Mouse (Mus musculus) urinary bladder, postnatal 25 days (tissue): ENCODE data around the gene Btbd11.

Source experiments
- DNase-seq: peaks from one replicate; pipeline ENCODE4 v3.0.0; 2022; ENCODE audit warnings: low spot score

Btbd11 gene

DNA sequence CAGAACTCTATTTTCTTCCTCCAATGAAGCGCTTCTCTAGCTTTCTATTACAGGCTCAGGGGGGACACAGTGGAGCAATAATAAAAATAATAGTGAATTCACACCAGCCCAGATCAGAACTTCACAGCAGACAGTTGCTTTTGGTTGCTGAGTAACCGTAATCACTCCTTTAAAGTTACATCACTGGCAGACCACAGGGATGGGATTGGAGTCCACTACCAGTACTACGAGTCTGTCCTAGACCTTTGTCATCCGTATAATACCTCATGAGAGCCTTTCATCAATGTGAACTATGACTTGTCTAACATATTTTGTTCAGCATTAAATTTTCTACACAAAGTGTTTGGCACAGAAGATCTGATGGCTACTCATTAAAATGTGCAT lies 35.0 kb downstream of the Btbd11 start:
- DNase-seq, result no peak

DNA sequence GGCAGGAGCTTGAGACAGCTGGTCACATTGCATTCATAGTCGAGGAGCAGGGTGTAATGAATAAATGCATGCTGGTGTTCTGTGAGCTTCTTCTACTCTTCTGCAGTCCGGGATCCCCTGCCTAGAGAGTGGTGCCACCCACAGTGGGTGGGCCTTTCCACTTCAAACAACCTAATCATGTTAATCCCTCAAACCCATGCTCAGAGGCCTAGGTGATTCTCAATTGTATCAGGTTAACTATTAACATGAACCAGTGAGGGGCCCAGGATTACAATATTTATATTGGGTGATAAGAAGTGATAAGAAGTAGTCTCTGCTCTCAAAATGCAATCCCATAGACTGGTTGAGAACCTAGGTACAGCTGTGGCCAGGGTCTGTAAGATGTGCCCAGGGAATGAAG lies 39.1 kb downstream of the Btbd11 start:
- DNase-seq, result no peak

DNA sequence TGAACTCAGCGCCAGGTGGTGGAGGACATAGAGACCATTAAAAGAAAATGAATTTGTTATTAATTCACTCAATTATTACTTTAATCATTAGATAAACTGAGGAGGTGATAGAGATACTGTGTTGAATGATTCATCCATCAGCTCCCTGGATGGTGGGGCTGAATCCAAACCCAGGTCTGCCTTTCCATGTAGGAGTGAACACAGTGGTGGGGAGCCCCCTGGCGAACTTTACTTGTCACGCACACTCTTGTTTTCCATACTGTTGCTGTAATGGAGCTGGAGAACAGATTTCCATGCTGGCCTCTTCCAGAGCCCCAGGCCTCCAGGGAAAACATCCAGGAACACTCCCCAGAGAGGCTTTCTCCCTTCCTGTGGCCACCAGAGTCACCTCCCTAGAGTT lies 50.6 kb downstream of the Btbd11 start:
- no peak for DNase-seq

DNA sequence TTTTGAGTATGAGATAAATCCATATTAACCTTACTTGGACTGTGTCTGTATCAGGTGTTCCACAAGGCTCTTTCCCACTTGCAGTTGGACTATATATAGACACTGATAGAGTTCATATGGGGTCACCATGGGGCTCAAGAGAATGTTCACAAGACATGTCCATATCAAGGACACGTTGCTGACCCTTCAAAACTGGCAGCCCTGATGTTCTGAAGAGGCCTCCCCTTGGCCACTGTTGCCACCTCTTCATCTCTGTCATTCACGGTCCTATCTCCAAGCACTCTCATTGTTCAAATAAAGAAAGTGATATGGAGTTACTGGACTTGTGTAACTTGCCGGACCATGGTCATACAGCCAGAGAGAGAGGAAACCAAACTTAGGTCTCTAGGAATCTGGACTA lies 56.8 kb downstream of the Btbd11 start:
- DNase-seq, result no peak

DNA sequence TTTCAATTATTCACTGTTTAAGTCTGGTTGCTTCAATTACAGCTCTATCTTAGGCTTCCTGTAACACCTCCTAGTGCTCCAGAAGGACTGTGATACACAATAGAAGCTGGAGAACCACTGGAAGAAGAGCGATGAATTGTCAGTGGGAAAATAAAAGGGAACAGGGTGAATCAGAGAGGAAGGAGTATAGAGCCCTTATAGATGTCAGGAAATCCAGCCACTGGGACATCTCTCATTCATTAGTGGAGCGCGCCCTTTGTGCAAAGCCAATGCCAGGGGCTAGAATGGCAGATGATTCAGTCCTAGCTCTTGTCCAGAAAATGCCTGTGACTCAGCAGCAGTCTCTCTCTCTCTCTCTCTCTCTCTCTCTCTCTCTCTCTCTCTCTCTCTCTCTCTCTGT lies 59.3 kb downstream of the Btbd11 start:
- no peak for DNase-seq

DNA sequence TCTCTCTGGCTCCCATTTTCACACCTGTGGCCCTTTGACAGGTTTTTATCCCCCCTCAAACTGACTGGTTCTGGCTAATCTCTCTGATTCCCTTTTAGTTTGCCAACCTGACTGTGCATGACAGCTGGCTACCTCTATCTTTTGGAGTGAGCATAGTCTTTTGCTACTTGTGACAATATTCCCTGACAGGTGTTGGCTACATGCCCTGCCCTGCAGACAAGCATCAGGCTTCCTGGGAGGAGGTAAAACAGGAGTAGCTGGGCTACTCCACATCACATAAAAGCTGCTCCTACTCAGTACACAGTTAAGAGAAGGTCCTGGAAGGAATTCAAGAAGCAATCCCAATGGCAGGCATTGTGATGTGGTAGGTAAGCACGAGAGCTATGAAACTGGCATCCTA lies 60.1 kb downstream of the Btbd11 start:
- no peak for DNase-seq

DNA sequence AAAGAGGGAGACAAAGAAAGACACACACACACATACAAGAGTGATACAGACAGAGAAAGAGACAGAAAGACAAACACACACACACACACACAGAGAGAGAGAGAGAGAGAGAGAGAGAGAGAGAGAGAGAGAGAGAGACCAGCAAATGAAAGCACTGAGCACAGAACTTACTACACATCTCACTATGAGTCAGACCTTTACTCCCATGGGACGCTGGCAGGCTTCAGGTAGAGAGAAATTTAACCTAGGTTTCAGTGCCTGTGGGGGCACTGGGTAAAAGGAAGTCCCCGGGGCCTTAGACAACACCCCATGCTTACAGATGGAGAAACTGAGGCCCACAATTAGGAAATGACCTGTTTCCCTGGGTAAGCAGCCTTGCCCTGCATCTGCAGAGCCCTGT lies 61.3 kb downstream of the Btbd11 start:
- DNase-seq, result no peak

DNA sequence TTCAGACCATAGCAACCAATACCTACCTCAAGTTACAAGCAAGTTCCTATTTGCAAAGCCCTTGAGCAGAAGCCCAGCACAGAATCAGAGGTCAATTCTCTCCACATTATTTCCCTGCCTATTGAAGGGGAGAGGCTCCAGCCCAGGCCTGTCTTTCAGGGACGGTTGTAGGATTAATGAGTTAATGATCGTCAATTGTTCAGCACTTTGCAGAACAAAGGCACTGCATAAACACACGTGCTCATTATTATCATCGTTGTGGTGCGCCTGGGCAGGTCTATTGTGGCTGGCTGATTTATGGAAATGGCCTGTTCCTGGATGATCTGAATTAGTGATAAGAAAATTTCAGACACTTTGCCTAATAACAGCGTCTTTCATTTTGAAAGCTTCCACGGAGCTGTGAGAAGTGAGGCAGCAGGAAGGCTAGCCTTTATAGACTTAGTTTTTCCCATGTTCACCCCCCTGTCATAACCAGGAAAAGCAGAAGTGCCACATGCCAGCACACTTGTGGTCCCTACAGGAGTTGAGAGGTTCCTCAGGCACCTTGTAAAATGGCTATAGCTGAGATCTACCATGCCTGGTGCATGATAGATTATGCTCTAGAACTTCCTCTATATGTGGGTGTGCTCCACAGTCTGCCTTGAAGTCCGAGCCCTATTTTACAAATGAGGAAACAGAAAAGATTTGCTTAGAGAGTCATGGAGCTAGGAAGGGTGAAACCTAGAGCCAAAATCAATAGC lies 65.2 kb downstream of the Btbd11 start:
- DNase-seq, result no peak

DNA sequence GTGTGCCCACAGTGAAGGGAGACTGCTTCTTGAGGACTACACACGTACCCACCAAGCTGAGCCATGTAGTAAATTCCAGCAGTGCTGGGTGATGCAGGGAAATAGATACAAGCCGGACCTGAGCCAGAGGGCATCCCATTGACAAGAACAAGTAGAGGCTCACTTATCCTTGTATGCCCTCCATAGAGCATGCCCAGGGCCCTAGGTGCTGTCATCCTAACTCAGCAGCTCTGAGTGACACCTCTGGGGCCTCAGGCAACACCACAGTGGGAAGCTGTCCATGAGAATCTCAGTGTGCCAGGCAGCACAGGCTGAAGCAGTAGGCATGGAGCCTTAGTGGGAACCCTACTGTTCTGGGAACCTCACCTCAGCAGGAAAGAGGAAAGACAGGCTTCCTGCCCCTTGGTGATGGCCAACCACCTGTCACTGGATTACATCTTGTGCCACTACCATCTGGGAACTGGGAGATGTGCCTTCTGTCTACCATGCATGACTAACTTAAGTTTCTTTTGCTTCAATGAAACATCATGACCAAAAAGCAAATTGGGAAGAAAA lies 66.7 kb downstream of the Btbd11 start:
- DNase-seq, result no peak

DNA sequence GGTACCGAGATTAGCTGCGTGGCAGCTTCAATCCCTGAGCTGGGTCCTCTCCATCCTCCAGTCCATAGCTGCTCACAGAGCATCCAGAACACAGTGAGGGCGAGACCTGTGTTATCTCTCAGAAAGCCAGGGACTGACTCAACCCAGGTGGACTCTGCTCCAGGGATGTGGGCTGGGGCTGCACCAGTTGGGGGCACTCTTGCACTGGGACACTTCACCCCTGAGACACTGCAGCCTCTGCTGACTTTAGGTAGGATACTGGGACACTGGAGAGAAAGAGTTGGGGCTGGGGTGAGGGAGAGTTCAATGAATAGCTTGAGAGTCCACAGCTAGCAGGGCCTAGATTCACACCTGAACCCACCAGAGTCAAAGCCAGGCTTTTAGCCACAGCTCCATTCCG lies 69.4 kb downstream of the Btbd11 start:
- no peak for DNase-seq

DNA sequence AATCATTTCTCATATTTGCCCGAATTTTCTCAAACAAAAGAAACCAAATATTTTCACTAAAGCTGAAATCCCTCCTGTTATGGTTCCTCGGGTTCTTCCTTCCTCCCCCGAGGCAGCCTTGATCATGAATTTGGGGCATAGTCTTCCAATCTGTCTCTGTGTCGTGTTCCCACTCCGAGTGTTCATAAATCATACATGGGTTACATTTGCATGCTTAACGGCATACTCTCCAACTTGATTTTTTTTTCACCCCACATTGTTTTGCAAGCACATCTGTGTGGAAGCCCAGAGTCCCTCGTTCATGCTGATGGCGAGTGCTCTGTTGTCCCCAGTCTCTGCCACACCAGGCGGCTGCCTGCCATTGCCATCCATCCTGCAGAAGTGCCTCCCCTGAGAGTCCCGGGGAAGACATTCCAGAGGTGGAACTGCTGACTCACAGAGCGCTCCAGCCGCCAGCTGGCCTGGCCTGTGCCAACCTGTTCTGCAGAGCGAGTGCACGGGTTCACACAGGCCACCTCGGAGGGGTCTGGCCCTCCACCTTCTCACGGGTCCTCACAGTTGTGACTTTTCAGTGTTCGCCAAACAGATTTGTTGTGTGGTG lies 72.2 kb downstream of the Btbd11 start:
- DNase-seq, result peak; percentile 43

DNA sequence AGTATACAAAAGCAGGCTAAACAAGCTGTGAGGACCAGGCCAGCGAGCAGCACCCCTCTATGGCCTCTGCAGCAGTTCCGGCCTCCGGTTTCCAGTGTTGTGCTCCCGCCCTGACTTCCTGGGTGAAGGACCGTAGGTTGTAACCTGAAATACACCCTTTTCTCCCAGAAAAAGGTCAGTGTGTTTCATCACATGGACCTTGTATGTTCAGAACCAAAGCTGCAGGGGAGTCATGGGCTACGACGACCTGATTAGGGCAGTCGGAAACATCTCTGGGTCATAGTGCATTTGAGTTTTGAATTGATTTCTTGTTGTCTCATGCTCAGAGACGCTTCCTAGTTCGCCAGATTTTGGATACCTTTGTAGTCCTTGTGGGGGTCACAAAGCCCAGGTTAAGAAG lies 74.1 kb downstream of the Btbd11 start:
- no peak for DNase-seq

DNA sequence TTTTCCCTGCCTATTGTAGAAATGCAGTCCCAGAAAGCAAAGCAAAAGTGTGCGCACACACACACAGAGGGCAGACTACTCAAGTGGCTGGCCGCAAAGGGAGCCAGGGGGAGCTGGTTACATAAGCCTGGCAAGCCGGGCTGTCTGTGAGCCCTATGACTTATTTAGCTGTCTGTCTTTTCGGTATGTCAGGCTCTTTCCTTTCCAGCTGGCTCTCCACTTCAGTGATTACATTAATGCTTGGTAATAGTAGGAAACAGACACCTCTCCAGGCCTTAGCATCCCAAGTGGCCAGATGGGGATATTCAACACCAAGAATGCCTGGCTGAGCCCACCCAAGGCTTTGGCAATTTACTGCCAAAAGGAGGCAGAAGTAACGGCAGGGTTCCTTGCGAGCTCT lies 77.5 kb downstream of the Btbd11 start:
- no peak for DNase-seq

DNA sequence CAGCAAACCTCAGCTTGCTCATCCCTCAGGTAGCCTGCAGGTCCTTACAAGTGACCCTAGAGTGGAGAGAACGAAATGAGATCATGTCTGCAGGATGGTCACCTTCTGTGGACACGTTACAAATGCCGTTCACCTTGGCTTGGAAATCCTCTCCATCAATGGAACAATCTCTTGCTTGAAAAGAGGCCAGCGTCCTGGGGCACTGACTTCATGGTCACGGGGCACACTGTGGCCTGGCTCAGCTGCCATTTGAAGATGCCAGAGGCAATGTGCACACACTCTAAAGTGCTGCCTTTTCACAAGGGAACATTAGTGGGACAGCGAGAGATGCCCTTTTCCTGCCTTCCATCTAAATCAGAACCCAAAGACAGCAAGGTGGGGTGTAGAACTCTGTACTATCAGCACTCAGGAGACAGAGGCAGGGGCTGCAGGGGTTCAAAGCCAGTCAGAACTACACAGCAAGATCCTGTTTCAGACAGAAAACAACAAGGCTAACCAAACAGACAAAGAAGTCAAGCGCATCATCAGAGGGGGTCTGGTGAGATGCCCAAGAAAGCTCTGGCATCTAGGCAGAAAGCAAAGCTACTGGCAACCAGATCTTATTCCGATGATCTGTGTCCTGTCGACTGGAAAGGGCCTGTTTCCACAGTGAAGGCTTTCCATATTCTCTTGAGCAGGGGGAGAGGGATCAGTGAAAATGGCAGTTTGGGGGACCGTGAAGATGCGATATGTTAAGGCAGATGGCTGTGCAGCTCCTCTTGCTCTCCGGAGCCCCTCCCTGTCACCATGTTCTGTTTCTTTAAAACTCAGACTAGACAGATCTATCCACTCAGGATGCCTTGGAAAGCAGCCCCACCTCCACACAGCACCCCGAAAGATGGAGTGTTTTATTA lies 79.1 kb downstream of the Btbd11 start:
- no peak for DNase-seq

DNA sequence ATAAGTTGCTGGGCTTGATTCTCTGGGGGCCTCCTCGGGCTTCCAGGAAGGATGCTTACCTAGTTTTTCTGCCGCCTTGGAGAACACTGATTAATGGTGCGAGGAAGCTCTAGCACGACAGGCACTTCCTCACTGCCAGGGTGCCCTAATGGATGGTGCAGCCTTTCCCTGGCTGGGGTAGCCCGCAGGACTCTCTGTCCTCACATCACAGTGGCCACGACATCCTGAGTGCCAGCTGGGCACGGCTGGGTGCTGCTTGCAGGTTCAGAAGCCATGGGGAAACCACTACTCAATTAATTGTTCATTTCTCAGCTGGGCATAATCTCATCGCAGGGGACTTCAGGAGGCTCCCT lies 79.8 kb downstream of the Btbd11 start:
- no peak for DNase-seq

DNA sequence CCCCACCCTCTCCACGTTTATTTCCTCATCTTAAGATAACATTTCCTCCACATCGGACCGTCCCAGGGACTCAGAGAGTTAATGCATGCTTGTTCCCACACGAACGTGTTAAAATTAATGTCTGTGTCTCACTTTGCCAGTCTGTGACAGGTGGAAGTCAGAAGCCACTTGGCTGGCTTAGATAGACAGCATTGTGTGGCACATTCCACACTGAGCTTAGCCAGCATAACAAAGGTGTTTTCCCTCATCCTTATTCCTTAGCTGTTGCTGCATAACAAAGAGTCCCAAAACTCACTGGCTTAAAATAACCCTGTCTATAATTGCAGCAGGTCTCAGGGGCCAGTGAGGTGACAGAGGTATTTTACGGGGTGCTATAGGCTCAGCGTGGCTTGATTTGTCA lies 80.8 kb downstream of the Btbd11 start:
- DNase-seq, result no peak

DNA sequence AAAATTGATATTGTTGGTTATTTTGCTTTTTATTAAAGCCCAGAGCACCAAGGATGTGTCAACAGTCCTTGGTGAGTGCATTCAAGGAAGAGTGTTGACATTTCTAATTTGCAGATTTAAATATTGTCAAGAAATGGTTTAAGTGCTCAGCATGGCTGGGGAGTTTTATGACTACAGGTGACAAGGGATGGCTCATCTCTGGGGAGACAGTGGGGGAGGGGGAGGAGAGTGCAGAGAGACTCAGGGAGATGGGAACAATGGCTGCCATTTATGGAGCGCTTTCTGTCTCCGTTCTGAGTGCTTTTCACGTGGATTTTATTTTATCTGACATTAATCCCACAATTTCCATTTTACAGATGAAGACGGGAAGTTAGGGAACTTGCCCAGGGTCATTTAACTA lies 81.9 kb downstream of the Btbd11 start:
- no peak for DNase-seq

DNA sequence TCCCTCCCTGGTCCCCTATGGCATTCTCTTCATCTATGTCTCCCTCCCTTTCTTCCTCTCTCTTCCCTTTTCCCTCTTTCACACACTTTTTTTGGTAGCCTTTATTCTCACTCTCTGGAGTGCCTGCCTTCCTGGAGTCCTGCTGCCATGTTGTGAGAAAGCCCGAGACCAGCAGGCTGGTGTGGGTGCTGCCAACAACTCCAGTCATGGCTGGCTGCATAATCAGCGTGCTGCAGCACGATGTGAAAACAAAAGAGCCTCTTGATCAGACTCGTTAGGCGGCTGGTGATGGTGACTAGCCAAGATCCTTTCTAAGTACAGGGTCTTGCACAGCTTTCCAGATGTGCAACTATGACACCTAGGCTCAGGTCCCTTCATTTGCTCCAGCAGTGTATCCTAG lies 82.7 kb downstream of the Btbd11 start:
- no peak for DNase-seq

DNA sequence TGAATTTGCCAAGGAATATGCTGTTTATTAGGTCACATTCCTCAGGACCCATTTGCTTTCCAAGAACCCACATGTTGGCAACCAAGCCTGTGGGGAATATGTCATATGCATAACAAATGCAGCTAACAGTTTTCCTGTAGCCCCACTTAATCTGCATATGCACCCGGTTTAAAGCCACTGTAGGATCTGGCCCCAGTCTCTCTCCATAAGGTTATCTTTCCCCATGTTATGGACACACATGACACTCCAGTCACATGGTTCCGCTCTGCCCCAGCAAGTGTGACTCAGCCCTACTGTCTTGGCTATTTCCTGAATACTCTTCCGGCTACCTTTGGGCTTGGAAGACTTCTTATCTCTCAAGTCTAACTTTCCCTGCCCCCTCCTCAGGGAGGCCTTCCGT lies 86.7 kb downstream of the Btbd11 start:
- DNase-seq, result no peak

DNA sequence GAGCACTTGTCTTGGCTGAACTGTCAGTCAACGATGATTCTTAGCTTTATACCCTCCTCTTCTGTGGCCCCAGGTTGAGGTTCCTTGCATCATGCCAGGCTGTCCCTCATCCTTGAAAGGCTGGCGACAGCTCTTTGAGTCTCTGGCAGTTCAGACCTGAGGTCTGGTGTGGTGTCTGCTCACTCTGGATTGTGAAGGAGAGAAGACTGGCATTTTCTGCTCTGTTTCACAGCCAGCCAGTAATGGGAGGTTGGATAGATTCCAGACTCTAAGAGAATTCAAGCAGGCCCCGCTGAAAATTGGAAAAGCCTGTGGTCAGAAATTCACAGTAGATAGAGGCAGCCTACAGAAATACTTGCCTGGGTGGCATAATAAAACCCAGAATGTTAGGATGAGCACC lies 87.3 kb downstream of the Btbd11 start:
- DNase-seq, result no peak

DNA sequence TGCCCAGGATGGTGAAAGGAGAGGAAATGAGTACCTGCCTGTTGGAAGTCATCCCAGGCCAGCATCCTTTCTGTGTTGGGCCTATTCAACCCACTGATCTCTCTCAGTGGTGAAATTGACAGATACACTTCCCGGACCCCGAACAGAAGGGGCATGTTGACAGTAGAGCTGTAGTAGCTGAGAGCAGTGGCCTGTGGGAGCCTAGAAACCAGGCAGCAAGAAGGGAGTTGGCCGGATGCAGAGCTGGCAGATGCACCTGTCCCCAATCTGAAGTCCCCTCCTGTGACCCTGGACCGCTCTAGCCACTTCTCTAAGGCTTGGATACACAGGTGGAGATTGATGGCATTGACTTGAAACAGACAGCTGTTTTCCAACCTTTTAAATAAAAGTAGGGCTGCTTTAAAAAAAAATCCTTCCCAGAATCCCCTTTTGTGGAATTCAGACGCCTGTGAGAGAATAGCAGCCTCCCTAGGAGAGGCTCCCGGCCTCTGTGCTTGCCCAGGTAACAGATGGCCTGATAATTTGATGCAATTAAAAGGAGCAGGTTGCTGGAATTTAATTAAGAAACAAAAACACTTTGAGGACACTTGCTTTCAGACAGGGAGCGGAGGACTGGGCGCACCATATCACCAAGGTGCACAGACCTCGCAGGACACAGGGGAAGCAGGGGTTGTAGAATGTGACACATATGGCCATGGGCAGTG lies 89.2 kb downstream of the Btbd11 start:
- DNase-seq, result no peak

DNA sequence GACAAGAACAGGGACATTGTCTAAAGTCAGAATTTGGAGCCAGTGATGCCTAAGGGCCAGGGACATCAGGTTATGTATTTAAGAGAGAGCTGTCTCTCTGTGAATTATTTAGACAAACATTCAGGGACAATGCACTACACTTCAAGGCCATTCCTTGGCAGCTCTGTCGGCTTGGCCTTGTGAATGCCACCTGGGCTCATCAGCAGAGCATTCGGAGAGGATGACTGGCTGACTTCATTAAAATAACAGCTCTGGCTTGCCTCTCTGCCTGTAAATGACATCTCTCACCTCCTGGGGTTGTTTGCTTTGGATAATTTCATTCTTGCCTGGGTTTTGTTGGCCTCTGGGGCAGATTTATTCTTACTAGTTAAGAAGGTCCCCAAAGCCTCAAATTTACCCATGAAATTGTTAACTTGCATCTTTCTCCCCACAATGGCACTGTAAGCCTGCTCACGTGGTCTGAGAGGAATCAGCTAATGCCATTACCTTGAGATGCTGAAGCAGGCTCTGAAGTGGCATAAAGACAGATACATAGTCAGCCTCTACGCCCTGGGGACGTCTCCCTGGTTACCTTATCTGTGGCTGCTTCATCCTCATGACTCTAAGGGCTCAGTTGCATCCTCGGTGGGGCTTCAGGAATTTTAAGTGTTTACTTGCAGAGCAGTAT lies 93.5 kb downstream of the Btbd11 start:
- DNase-seq, result no peak
